Mouse (Mus musculus): ENCODE measurements at regions not wholly inside any gene's neighbourhood (a gene's known extent, or its start where the extent isn't known, plus 50 kb on each side); places are given as distances from the start of the nearest gene placed in this dataset.

DNA sequence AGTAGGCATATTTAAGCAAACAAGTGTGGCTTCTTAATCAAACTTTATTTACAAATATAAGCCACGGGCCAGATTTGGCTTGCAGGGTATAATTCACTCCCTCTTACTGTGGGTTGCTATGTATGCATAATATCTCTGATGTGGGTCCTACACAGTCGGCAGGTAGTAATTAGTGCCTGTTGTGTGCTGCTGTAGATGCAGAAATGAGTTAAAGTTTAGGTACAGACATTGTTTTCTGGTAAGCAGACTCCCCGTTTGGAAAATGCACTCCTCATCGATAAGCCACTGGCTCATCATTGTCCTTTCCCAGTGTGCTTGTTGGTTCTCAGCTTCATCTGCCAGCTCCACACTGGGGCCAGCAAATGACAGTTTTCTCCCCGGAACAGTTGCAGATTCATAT is 113.4 kb upstream of the Lyplal1 start:
- TF ChIP-seq CTCF (IDR thresholded peaks at IDR 0.05; ENCODE audit: borderline replicate concordance, insufficient read depth, low read depth, low read length) (no peak), POLR2A (IDR thresholded peaks at IDR 0.05; ENCODE audit: borderline replicate concordance, insufficient read depth, low read length) (no peak)

Measured in cerebellum, adult 2 months (tissue).